Mouse (Mus musculus) heart, embryonic 16.5 days (tissue): ENCODE data around the gene Sh2b2. TPM values are rescaled to one million over a fixed set of nuclear protein-coding genes. Genes with fewer than 3 reads are reported as not detected.
A peak's percentile ranks its signal among the peaks of the same experiment; 100 is the strongest.

ENCODE experiments used
- ATAC-seq: fragments of 200-750 bp; cut with Nextera tagmentation; replicated peaks from 2 replicates; pipeline ENCODE4 v1.8.0; 2017; ENCODE audit warnings: moderate number of reproducible peaks; ENCODE audit not compliant: insufficient read depth, low FRiP score; ENCODE audit errors: extremely low read depth
- H3K27ac ChIP-seq: fragments of 300-500 bp; sonication (generic); 2 replicates; pipeline ENCODE4 v1.5.1; 2014; ENCODE audit warnings: mild to moderate bottlenecking, low read length, control low read depth, moderate library complexity
- H3K27me3 ChIP-seq: fragments of 300-500 bp; sonication (generic); 2 replicates; pipeline ENCODE4 v1.6.1; 2014; ENCODE audit warnings: low read length, mixed read lengths; ENCODE audit not compliant: control insufficient read depth, insufficient read depth
- H3K36me3 ChIP-seq: fragments of 300-500 bp; sonication (generic); 2 replicates; pipeline ENCODE4 v1.6.1; 2014; ENCODE audit not compliant: control insufficient read depth, insufficient read depth
- H3K4me1 ChIP-seq: fragments of 300-500 bp; sonication (generic); 2 replicates; pipeline ENCODE4 v1.6.1; 2014; ENCODE audit warnings: low read length, mixed read lengths; ENCODE audit not compliant: control insufficient read depth, insufficient read depth
- H3K4me2 ChIP-seq: fragments of 300-500 bp; sonication (generic); 2 replicates; pipeline ENCODE4 v1.6.1; 2014; ENCODE audit warnings: low read depth, mild to moderate bottlenecking, control low read depth, low read length
- H3K4me3 ChIP-seq: fragments of 300-500 bp; sonication (generic); 2 replicates; pipeline ENCODE4 v1.5.1; 2014; ENCODE audit warnings: mild to moderate bottlenecking, control low read depth, low read length
- H3K9ac ChIP-seq: fragments of 300-500 bp; sonication (generic); 2 replicates; pipeline ENCODE4 v1.6.1; 2014; ENCODE audit warnings: low read length, control low read depth
- H3K9me3 ChIP-seq: fragments of 300-500 bp; sonication (generic); replicated peaks from 2 replicates; pipeline ENCODE4 v1.6.1; 2016; ENCODE audit warnings: low read length; ENCODE audit not compliant: control insufficient read depth
- WGBS: fragments of 180-500 bp; shearing (Covaris S2); extraction: QIAGEN DNeasy Blood & Tissue Kit; methylation state at CpG from one replicate; pipeline ENCODE4 v1.1.7; 2014; 5-methylcytosine and 5-hydroxymethylcytosine counted together
- polyA plus RNA-seq: library from polyadenylated mRNA; unstranded; fragments of >200 nt; fragmentation: Nextera tagmentation; extraction: Ambion mirVana; gene quantifications from 2 replicates; pipeline ENCODE4 v1.2.1, GENCODE M21; 2015

The Sh2b2 gene
- polyA plus RNA-seq, 1 experiment from 2014 or later, result 1.7 TPM

DNA sequence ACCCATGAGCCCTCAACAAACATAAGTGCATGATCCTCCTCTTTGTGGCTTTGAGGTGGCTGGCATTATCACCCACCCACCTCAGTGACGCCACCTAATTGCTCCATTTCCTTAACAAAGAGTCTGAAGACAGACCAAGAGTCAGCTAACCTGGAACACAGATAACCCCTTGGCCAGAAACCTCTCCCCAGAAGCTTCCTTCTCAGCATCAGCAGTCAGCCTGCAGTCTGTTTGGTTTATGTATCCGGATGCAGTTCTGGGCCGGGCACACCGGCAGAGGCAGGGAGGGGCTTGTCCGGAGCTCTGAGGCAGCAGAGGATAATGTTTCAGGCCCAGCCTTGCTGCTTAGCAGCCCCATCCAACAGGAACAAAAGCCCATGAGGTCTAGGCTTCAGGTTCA is 66.8 kb downstream of the Sh2b2 start:
- Histone ChIP-seq H3K9ac (no peak overlapping the region), H3K4me3 (no peak overlapping the region), H3K9me3 (0 out of 2 replicates have a peak, but pooled peaks cover 2% of the 10 kb centered on the region), H3K27ac (no peak overlapping the region), H3K4me2 (no peak overlapping the region), H3K4me1 (no peaks in the 10 kb centered on the region), H3K36me3 (peaks cover 26% of the 10 kb centered on the region), H3K27me3 (no peaks in the 10 kb centered on the region)
- no peak for ATAC-seq
- WGBS, result 78% methylated on average over 5 of the region's 5 CpGs

- no peak overlapping the region for H3K9ac ChIP-seq
- H3K27ac ChIP-seq, result peak overlapping the region; percentile 52
- no peaks in the 10 kb centered on the region for H3K27me3 ChIP-seq
- no peak for ATAC-seq
- WGBS, result 37% methylated on average over 9 of the region's 9 CpGs
- no peak overlapping the region for H3K4me3 ChIP-seq
- peaks cover 14% of the 10 kb centered on the region; the same call in 1 of the 2 replicates for H3K4me1 ChIP-seq
- peaks cover 5% of the 10 kb centered on the region for H3K36me3 ChIP-seq
- H3K9me3 ChIP-seq, result 0 out of 2 replicates have a peak, but pooled peaks cover 2% of the 10 kb centered on the region
- no peak overlapping the region for H3K4me2 ChIP-seq
Measured at GRCm38 (mm10) chr5:136173606-136174463, 72.5 kb downstream of the Sh2b2 start.

GRCm38 (mm10) chr5:136172939-136173338 is 73.4 kb downstream of the Sh2b2 start:
- Histone ChIP-seq H3K36me3 (no peaks in the 10 kb centered on the region; the same call in 1 of the 2 replicates), H3K9me3 (peaks cover 2% of the 10 kb centered on the region; the same call in 1 of the 2 replicates), H3K4me2 (no peak overlapping the region), H3K9ac (no peak overlapping the region), H3K4me3 (no peak overlapping the region), H3K27ac (no peak overlapping the region), H3K4me1 (peaks cover 14% of the 10 kb centered on the region; the same call in 1 of the 2 replicates), H3K27me3 (no peaks in the 10 kb centered on the region)
- ATAC-seq, result no peak
- WGBS, result 63% methylated on average over 9 of the region's 9 CpGs

DNA sequence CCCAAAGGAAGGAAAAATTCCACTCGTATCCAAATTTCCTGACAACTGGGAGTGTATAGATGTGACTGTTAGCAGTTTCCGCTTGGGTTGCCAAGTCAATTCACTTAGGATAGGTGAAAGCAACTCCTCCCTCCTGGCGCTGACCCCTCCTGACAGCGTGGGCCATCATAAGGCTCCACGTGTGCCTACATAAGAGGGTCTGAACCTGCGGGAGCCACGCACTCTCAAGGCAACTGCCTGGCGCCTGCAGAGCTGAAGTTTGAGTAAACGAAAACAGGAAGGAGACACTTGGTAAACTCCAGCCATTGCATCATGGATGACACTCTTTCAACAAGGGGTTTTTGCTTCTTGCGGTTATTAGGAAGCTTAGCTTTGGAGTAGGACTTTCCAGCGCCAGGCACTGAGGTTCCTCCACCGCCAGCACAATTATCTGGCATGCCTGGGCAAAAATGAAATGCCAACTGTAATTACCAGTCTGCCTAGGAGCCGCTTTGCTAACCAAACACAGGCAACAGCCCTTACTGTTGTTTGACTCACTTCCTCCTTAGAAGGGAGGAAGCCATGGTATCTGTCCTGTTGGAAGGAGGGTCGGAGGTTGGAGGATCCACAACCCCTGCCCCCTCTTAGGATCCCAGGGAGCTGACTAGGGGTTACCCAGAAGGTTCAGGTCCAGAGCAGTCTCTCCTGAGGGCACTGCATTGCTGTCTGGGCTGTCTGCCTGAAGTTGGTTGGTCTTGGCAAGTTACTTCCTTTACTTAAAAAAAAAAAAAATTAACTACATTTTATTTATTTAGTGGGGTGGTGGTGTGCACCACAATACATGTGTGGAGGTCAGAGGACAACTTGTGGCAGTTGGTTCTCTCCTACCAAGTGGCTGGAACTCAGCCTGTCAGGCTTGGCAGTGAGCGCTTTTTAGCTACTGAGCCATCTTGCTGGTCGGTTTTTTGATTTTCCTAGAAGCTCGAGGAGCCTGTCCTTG is 74.7 kb downstream of the Sh2b2 start:
- Histone ChIP-seq H3K4me2 (peak overlapping the region; percentile 98), H3K27me3 (no peaks in the 10 kb centered on the region), H3K9me3 (peaks cover 2% of the 10 kb centered on the region; the same call in 1 of the 2 replicates), H3K36me3 (no peaks in the 10 kb centered on the region; the same call in 1 of the 2 replicates), H3K4me1 (peaks cover 14% of the 10 kb centered on the region; the same call in 1 of the 2 replicates), H3K4me3 (peak overlapping the region; percentile 68), H3K27ac (peak overlapping the region; percentile 75), H3K9ac (peak overlapping the region; percentile 72)
- ATAC-seq, result no peak; the same call in 1 of the 2 replicates
- 28% methylated on average over 17 of the region's 17 CpGs for WGBS

GRCm38 (mm10) chr5:136170512-136171362 is 75.6 kb downstream of the Sh2b2 start, which contains the start of gene Orai2:
TSS of gene Orai2 (minus strand) at chr5:136170713.
- no peaks in the 10 kb centered on the region for H3K27me3 ChIP-seq
- peak within 1 kb of the TSS; percentile 75 for H3K27ac ChIP-seq
- peaks cover 14% of the 10 kb centered on the region; the same call in 1 of the 2 replicates for H3K4me1 ChIP-seq
- peak within 1 kb of the TSS; percentile 68 for H3K4me3 ChIP-seq
- ATAC-seq, result peak; percentile 66
- H3K9ac ChIP-seq, result peak within 1 kb of the TSS; percentile 72
- peaks cover 2% of the 10 kb centered on the region; the same call in 1 of the 2 replicates for H3K9me3 ChIP-seq
- no peaks in the 10 kb centered on the region; the same call in 1 of the 2 replicates for H3K36me3 ChIP-seq
- H3K4me2 ChIP-seq, result peak within 1 kb of the TSS; percentile 98
- 4% methylated on average over 49 of the region's 49 CpGs for WGBS

GRCm38 (mm10) chr5:136169626-136170511 is 76.5 kb downstream of the Sh2b2 start:
- Histone ChIP-seq H3K4me1 (peaks cover 14% of the 10 kb centered on the region; the same call in 1 of the 2 replicates), H3K36me3 (no peaks in the 10 kb centered on the region; the same call in 1 of the 2 replicates), H3K9me3 (no peaks in the 10 kb centered on the region; the same call in 1 of the 2 replicates), H3K27ac (peak overlapping the region; percentile 51), H3K27me3 (no peaks in the 10 kb centered on the region), H3K4me2 (peak overlapping the region; percentile 98), H3K9ac (peak overlapping the region; percentile 72), H3K4me3 (peak overlapping the region; percentile 68)
- WGBS, result 14% methylated on average over 15 of the region's 15 CpGs
- ATAC-seq, result peak; percentile 45
